In genomic region chr5:113929950-113930647, GRCm38 (mm10) we compare ENCODE assay signal across 7 mouse cellular contexts. TPM values are rescaled to one million over a fixed set of nuclear protein-coding genes. Genes with fewer than 3 reads are reported as not detected.
DNase-seq lines count a peak whose midpoint lies in the region; ATAC-seq and TF ChIP-seq lines count a peak whose summit lies in the region.

No protein-coding gene starts in this region.

- TF ChIP-seq CTCF in bone marrow macrophage, adult 2 months (IDR thresholded peaks at IDR 0.05; ENCODE audit: low read depth, low read length), result no peak
- TF ChIP-seq CTCF in liver, postnatal 0 days (IDR thresholded peaks at IDR 0.05; ENCODE audit: low read depth), result no peak

- WGBS in liver, postnatal 0 days (ENCODE audit: insufficient replicate concordance), result 45% methylated on average over 10 of the region's 10 CpGs
- 55% methylated on average over 10 of the region's 10 CpGs for WGBS in hindbrain, embryonic 14.5 days

- H3K4me1 ChIP-seq in ES-E14 (ENCODE audit: control insufficient read depth in 2 of 2, insufficient read depth in 2 of 2, low read length in 2 of 2, poor library complexity in 1 of 2), result peaks cover 0 to 14% of the 10 kb centered on the region in 2 experiments; a peak in 1 of 4 replicates
- H3K4me1 ChIP-seq in bone marrow macrophage, adult 2 months (ENCODE audit: control insufficient read depth, insufficient read depth, low read length), result peaks cover 12% of the 10 kb centered on the region
- H3K4me1 ChIP-seq in liver, postnatal 0 days (ENCODE audit: insufficient read depth), result no peaks in the 10 kb centered on the region
- H3K4me1 ChIP-seq in hindbrain, embryonic 14.5 days (replicated peaks; ENCODE audit: control insufficient read depth, insufficient read depth, low read length), result 0 out of 2 replicates have a peak, but pooled peaks cover 5% of the 10 kb centered on the region

- H3K4me2 ChIP-seq in liver, postnatal 0 days (ENCODE audit: low read depth, low read length), result no peak overlapping the region
- no peak overlapping the region for H3K4me2 ChIP-seq in hindbrain, embryonic 14.5 days (replicated peaks)

- ATAC-seq in liver, postnatal 0 days, result no peak
- no peak for ATAC-seq in hindbrain, embryonic 14.5 days (ENCODE audit: low FRiP score)

- peak overlapping the region in 1 of 2 experiments; percentile 34; a peak in 1 of 4 replicates for H3K4me3 ChIP-seq in ES-E14 (ENCODE audit: insufficient read depth in 1 of 2, low read depth in 1 of 2, low read length in 2 of 2, poor library complexity in 1 of 2, severe bottlenecking in 1 of 2)
- no peak overlapping the region for H3K4me3 ChIP-seq in bone marrow macrophage, adult 2 months (ENCODE audit: insufficient read depth, low read length)
- no peak overlapping the region for H3K4me3 ChIP-seq in liver, postnatal 0 days (ENCODE audit: low read depth, low read length)
- H3K4me3 ChIP-seq in hindbrain, embryonic 14.5 days (replicated peaks; ENCODE audit: low read length), result no peak overlapping the region

- H3K9me3 ChIP-seq in ES-E14 (ENCODE audit: control insufficient read depth, insufficient read depth, low read depth, low read length), result no peaks in the 10 kb centered on the region
- no peaks in the 10 kb centered on the region for H3K9me3 ChIP-seq in liver, postnatal 0 days (ENCODE audit: low read length)
- H3K9me3 ChIP-seq in hindbrain, embryonic 14.5 days (ENCODE audit: control insufficient read depth, low read length), result 0 out of 2 replicates have a peak, but pooled peaks cover 4% of the 10 kb centered on the region

- H3K36me3 ChIP-seq in ES-E14 (ENCODE audit: control insufficient read depth, insufficient read depth, low read length, poor library complexity, severe bottlenecking), result no peaks in the 10 kb centered on the region
- H3K36me3 ChIP-seq in liver, postnatal 0 days (replicated peaks; ENCODE audit: insufficient read depth, low read length), result no peaks in the 10 kb centered on the region
- H3K36me3 ChIP-seq in hindbrain, embryonic 14.5 days (replicated peaks; ENCODE audit: control insufficient read depth, insufficient read depth), result no peaks in the 10 kb centered on the region

- in situ Hi-C loops in ES-E14 (cut with MboI; ENCODE audit: low sequenced_read_pairs in 2 of 2, unreplicated experiment in 2 of 2), result no loop called here

- H3K27ac ChIP-seq in ES-E14 (ENCODE audit: insufficient read depth, low read depth, low read length, poor library complexity, severe bottlenecking), result 0 out of 2 replicates have a peak overlapping the region, but pooled peaks have one; percentile 33
- peak overlapping the region; percentile 74 for H3K27ac ChIP-seq in bone marrow macrophage, adult 2 months (ENCODE audit: insufficient read depth, low read depth, low read length)
- H3K27ac ChIP-seq in liver, postnatal 0 days (ENCODE audit: low read depth), result peak overlapping the region; percentile 29; the same call in 1 of the 2 replicates
- no peak overlapping the region for H3K27ac ChIP-seq in hindbrain, embryonic 14.5 days

- intact Hi-C loops in heart, postnatal 36 days (cut with DNase I), result loop anchor here (2.0 kb wide), 3 partner anchors 19 to 75 kb away; no protein-coding TSS in a partner anchor

- no peak for TF ChIP-seq EP300 in liver, postnatal 0 days (IDR thresholded peaks at IDR 0.05; ENCODE audit: low read depth)

- DNase-seq in ES-E14 (ENCODE audit: low read depth, low spot score), result no peak
- peak; percentile 52 to 61 for DNase-seq in heart, postnatal 36 days
- DNase-seq in liver, postnatal 0 days, result no peak
- DNase-seq in hindbrain, embryonic 14.5 days (ENCODE audit: low spot score), result no peak
- DNase-seq in frontal cortex, postnatal 36 days (ENCODE audit: low spot score in 2 of 2), result no peak
- DNase-seq in adrenal gland, postnatal 4 days (ENCODE audit: low spot score in 2 of 2), result no peak

- TF ChIP-seq POLR2A in bone marrow macrophage, adult 2 months (IDR thresholded peaks at IDR 0.05; ENCODE audit: borderline replicate concordance, low read depth, low read length), result no peak

- H3K27me3 ChIP-seq in liver, postnatal 0 days (ENCODE audit: insufficient read depth, low read length), result no peaks in the 10 kb centered on the region
- H3K27me3 ChIP-seq in hindbrain, embryonic 14.5 days (ENCODE audit: control insufficient read depth, insufficient read depth, low read length), result no peaks in the 10 kb centered on the region

- no peak overlapping the region for H3K9ac ChIP-seq in ES-E14 (ENCODE audit: insufficient read depth, low read depth, low read length, poor library complexity, severe bottlenecking)
- H3K9ac ChIP-seq in liver, postnatal 0 days (replicated peaks), result no peak overlapping the region
- no peak overlapping the region for H3K9ac ChIP-seq in hindbrain, embryonic 14.5 days

TF ChIP-seq in ES-E14, 5 proteins besides CTCF, POLR2A, EP300 and RAD21:
- TF ChIP-seq HCFC1 (IDR thresholded peaks at IDR 0.05; ENCODE audit: borderline replicate concordance, insufficient read depth, low read length) (no peak), ZC3H11A (IDR thresholded peaks at IDR 0.05; ENCODE audit: borderline replicate concordance, low read depth, low read length) (no peak), MAFK (IDR thresholded peaks at IDR 0.05; ENCODE audit: insufficient read depth, low read depth, low read length) (no peak), ZNF384 (IDR thresholded peaks at IDR 0.05; ENCODE audit: low read depth, low read length) (no peak), CHD2 (IDR thresholded peaks at IDR 0.05; ENCODE audit: low read depth, low read length) (no peak)

RNA-seq across cellular contexts. Expression of gene Coro1c, which starts 21.5 kb away (rescaled TPM):
- 150 TPM in 2 replicates for total RNA-seq in ES-E14 (2012; rRNA removed)
- 156 and 194 TPM in 2 replicates for polyA plus RNA-seq in bone marrow macrophage, adult 2 months (2012; ENCODE audit: insufficient read depth, insufficient read length, missing spikeins)
- 10 to 100 TPM; 34.3 to 37.5 TPM for total RNA-seq in heart, postnatal 36 days (2021)
- polyA plus RNA-seq in liver, postnatal 0 days (2015; fragmentation: Nextera tagmentation; extraction: Ambion mirVana), result 23.6 and 27.6 TPM in 2 replicates
- polyA plus RNA-seq in hindbrain, embryonic 14.5 days (2014; fragmentation: Nextera tagmentation; extraction: Ambion mirVana), result 172 and 177 TPM in 2 replicates
- 100 to 1,000 TPM in 1 of 2 experiments, 10 to 100 TPM in 1; 99.1 to 105 TPM for total RNA-seq in adrenal gland, postnatal 4 days (2021)

Comparison
In these comparisons a context has a peak if more than half of its experiments do, and no peak if none do; other contexts are left out.
1. DNase-seq: peak in heart, postnatal 36 days (2 of 2); none in ES-E14 (single experiment), liver, postnatal 0 days (single experiment), hindbrain, embryonic 14.5 days (single experiment), frontal cortex, postnatal 36 days (0 of 2) and adrenal gland, postnatal 4 days (0 of 2).